Mouse (Mus musculus) embryo, embryonic 10.5 days (tissue): ENCODE measurements around the gene Tmem191c.
"Not testable (repeated sequence)": the region's sequence is repeated elsewhere in the genome, so short reads cannot be mapped to it uniquely, and the experiment has no call there.

Experiments
- DNase-seq: peaks from one replicate; pipeline ENCODE4 v3.0.0-alpha.2; 2015; ENCODE audit warnings: low spot score

Tmem191c gene

GRCm38 (mm10) chr16:17275721-17276120 is at the start of gene Tmem191c:
Gene Tmem191c (plus strand): TSS chr16:17276077.
- DNase-seq: no peak

DNA sequence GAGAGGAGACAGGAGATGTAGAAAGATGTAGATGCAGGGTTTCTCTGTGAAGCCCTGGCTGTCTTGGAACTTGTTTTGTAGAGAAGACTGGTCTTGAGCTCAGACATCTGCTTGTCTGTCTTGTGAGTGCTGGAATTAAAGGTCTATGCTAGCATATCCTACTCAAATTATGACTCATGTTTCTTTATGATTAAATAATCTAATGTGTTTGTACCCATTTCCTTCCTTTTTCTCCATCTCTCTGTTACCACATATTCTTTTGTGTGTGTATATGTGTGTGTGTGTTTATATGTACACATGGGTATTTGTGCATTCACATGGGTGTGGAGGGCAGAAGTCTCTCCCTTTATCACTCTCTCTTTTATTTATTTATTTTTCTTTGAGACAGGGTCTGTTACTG is 49.4 kb upstream of the Tmem191c start:
- DNase-seq: no peak

- DNase-seq: not testable (repeated sequence)
Observed at GRCm38 (mm10) chr16:17231523-17231922, 44.4 kb upstream of the Tmem191c start.

GRCm38 (mm10) chr16:17232794-17233701 is 42.8 kb upstream of the Tmem191c start, which contains the start of gene Hic2:
Gene Hic2 (plus strand): TSS chr16:17233572.
- peak; percentile 99 for DNase-seq

- peak; percentile 81 for DNase-seq
Observed at GRCm38 (mm10) chr16:17233702-17234498, 42.0 kb upstream of the Tmem191c start.

GRCm38 (mm10) chr16:17234499-17234895 is 41.4 kb upstream of the Tmem191c start:
- peak; percentile 75 for DNase-seq

- DNase-seq: no peak
Observed at GRCm38 (mm10) chr16:17234916-17235665, 40.8 kb upstream of the Tmem191c start.

GRCm38 (mm10) chr16:17237634-17238033 is 38.2 kb upstream of the Tmem191c start:
- no peak for DNase-seq

GRCm38 (mm10) chr16:17239409-17239808 is 36.5 kb upstream of the Tmem191c start:
- no peak for DNase-seq

DNA sequence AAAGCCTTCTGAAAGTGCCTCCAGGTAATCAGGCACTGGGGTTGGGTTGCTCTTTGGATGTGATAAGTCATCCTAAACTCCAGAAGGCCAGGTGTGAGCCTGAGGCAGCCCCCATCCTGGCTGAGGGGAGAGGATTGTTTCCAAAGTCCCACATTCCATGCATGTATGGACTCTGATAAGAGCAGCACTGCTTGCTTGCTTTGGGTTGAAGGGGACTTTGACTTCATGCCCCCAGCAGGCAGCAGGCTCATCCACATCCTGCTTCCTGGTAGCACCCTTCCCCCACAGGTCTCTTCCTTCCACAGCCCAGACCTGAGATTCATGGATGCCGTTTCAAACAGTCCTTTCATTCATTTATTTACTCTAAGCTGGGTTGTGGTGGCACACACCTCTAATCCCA is 32.1 kb upstream of the Tmem191c start:
- no peak for DNase-seq

- no peak for DNase-seq
Observed at GRCm38 (mm10) chr16:17244996-17245395, 30.9 kb upstream of the Tmem191c start.

DNA sequence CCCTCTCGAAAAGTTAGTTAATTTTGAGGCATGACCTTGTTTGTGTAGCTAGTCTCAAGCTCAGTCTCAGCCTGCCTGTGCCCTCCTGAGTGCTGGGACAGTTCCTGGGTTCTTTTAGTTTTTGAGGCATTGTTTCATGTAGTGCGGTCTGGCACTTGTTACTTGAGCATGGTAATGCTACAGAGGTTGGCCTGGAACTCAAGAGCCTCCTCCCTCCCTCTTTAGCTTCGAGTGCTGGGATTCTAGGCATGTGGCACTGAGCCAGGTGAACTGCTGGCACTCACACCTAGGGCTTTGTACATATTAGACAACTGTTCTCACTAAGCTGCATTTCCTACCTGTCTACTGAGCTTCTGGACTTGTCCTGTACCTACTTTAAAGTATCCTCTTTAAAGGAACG is 28.1 kb upstream of the Tmem191c start:
- no peak for DNase-seq

DNA sequence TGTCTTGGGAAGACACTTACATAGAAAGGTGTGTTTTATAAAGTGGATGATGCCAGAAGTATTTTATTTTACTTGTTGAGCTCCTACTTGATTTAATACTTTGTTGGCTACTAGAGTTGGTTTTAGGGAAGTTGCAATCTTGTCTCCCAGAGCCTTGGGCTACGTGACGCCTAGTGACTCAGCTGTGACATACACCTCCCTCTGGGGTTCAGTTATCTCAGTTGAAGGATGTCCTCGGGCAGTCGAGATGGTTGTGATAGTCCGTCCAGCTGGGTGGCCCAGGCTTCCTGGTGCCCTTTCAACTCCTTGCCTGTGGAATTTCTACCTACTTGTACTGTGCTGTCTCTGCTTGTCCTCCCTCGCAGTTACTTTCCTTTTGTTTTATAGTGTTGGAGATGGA is 26.7 kb upstream of the Tmem191c start:
- DNase-seq: no peak

DNA sequence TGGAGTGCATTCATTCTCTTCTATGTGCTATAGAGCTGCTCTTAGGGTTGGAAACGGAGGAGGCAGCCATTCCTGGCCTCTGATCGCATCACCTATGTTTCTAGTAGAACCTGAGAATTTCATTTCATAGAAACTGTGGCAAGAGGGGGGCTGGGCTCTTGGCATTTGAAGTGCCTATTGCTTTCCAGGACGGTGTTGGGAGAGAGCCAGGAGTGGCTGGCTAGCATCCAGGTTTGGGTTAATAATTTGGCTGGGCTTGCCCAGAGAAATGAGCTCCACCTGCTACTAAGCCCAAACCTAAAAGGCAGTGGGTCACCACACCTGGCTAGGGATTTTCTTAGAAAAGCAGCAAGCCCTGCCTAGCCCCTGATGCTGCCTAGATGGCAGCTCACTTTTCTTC is 24.3 kb upstream of the Tmem191c start:
- no peak for DNase-seq

GRCm38 (mm10) chr16:17252086-17252726 is 23.7 kb upstream of the Tmem191c start:
- no peak for DNase-seq

DNA sequence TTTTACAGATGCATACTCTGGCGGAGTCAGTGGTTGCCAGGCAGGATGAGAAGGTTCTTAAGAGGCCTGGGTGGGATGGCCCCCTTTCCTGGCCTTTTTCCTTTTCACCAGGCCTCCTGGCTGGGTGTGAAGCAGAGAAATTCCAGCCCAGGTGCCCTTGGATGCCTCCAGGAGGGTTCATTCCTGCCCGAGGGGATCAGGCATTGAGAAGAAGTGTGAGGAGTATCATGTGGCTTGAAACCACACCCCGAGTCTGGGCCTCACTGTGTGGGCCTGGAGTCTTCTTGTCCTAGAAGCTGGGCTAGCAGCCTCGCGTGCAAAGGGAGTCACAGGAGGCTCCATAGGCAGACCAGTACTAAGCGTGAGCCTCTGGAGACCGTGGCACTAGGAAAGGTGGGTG is 23.0 kb upstream of the Tmem191c start:
- no peak for DNase-seq

DNA sequence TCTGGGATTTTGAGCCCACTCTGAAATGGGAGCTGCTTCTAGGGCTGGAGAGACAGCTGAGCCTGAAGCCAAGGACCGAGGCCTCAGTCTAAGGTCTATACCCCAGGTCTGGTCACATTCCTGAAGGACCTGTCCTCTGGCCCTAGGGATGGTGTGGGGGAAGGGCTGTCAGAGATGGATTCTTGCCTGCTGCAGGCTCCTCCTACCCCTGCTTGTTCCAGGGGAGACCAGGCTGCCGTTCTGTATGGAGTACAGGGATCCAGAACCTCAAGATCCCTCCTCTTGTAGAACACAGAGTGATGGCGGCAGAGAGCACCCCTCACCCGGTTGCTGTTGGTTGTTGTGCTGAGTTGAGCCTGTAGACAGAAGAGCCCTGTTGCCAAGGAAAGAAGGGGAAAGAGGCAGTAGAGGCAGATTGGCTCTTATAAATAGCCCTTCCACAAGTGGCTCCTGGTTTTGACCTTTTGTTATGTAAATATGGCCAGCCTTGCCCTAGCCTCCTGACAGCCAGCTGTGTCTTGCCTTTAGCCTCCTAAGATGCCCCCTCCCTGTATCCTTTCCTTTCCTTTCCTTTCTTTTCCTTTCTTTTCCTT is 21.8 kb upstream of the Tmem191c start:
- peak; percentile 37 for DNase-seq

GRCm38 (mm10) chr16:17255270-17255669 is 20.6 kb upstream of the Tmem191c start:
- DNase-seq: no peak

DNA sequence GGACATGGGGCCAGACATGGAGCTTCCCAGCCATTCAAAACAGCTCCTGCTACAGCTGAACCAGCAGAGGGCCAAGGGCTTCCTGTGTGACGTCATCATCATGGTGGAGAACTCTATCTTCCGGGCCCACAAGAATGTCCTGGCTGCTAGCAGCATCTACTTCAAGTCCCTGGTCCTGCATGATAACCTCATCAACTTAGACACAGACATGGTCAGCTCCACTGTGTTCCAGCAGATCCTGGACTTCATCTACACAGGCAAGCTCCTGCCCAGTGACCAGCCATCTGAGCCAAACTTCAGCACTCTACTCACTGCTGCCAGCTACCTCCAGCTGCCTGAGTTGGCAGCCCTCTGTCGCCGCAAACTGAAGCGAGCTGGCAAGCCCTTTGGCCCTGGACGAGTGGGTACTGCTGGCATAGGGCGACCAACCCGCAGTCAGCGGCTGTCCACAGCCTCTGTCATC is 18.5 kb upstream of the Tmem191c start:
- no peak for DNase-seq

- DNase-seq: no peak
Observed at GRCm38 (mm10) chr16:17258917-17259316, 17.0 kb upstream of the Tmem191c start.

- DNase-seq: no peak
Observed at GRCm38 (mm10) chr16:17261341-17261740, 14.5 kb upstream of the Tmem191c start.
